In the genomic region with DNA sequence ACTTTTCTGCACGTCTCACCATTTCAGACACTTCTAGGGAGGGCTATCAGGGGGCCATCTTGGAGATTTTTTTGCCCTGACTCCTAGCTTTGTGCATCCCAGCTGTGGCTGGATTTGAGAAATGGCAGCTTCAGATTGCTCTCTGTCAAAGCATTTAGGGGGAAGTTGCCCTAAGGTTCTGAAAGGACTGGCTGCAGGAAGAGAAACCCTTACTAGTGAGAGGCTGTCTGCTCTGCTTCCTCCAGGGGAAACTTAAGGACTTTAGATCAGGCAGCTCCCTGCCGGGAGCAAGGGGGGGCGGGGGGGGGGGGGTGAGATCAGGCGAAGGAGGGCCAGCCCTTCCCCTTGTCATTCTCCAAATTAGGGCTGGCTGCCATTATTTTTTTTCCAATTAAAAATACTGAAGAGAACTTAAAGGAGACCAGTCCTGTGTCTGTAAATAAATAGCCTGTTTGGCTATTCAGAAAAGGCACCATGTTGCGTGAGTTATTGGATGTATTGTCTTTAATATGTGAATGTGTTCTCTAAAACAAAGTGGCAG, we compare ENCODE assay signal across 8 mouse cellular contexts.
DNase-seq lines count a peak whose midpoint lies in the region; ATAC-seq and TF ChIP-seq lines count a peak whose summit lies in the region.

No protein-coding gene starts in this region.

- TF ChIP-seq POLR2A in kidney, adult 2 months (IDR thresholded peaks at IDR 0.05; ENCODE audit: low read depth, low read length): no peak

- H3K9me3 ChIP-seq in forebrain, postnatal 0 days (ENCODE audit: low read length): no peaks in the 10 kb centered on the region
- no peaks in the 10 kb centered on the region for H3K9me3 ChIP-seq in kidney, postnatal 0 days (replicated peaks; ENCODE audit: low read length)

- no peaks in the 10 kb centered on the region for H3K36me3 ChIP-seq in kidney, adult 2 months (ENCODE audit: control insufficient read depth, insufficient read depth, low read length)
- no peaks in the 10 kb centered on the region for H3K36me3 ChIP-seq in forebrain, postnatal 0 days (ENCODE audit: insufficient read depth)
- H3K36me3 ChIP-seq in kidney, postnatal 0 days (ENCODE audit: insufficient read depth, low read length): no peaks in the 10 kb centered on the region

- no peak for ATAC-seq in forebrain, postnatal 0 days
- ATAC-seq in kidney, postnatal 0 days (replicated peaks; ENCODE audit: low FRiP score, low read depth): no peak
- no peak for ATAC-seq in erythroid progenitor cell, adult 5-6 weeks (replicated peaks; ENCODE audit: low FRiP score, poor library complexity, severe bottlenecking)

- no peak overlapping the region for H3K4me3 ChIP-seq in kidney, adult 2 months (ENCODE audit: insufficient read depth, low read depth, low read length)
- H3K4me3 ChIP-seq in forebrain, postnatal 0 days (ENCODE audit: low read depth, low read length): no peak overlapping the region; the same call in 1 of the 2 replicates
- peak overlapping the region; percentile 26; the same call in 1 of the 2 replicates for H3K4me3 ChIP-seq in kidney, postnatal 0 days (replicated peaks; ENCODE audit: low read depth, low read length)

- peaks cover 30% of the 10 kb centered on the region for H3K4me1 ChIP-seq in kidney, adult 2 months (ENCODE audit: control insufficient read depth, insufficient read depth, low read length)
- H3K4me1 ChIP-seq in forebrain, postnatal 0 days (ENCODE audit: insufficient read depth): peaks cover 15% of the 10 kb centered on the region
- H3K4me1 ChIP-seq in kidney, postnatal 0 days (replicated peaks; ENCODE audit: insufficient read depth, low read length): peaks cover 16% of the 10 kb centered on the region

- no peak overlapping the region for H3K9ac ChIP-seq in forebrain, postnatal 0 days
- no peak overlapping the region for H3K9ac ChIP-seq in kidney, postnatal 0 days (ENCODE audit: low read depth, low read length)

- peak overlapping the region; percentile 69; the same call in 1 of the 2 replicates for H3K4me2 ChIP-seq in forebrain, postnatal 0 days (ENCODE audit: low read depth)
- peak overlapping the region; percentile 58 for H3K4me2 ChIP-seq in kidney, postnatal 0 days (ENCODE audit: low read length)

- WGBS in kidney, adult 2 months: 15% methylated on average over 5 of the region's 5 CpGs
- 6% methylated on average over 5 of the region's 5 CpGs for WGBS in forebrain, postnatal 0 days
- 5% methylated on average over 5 of the region's 5 CpGs for WGBS in kidney, postnatal 0 days

- H3K27ac ChIP-seq in kidney, adult 2 months (ENCODE audit: insufficient read depth, low read depth, low read length): peak overlapping the region; percentile 82
- peak overlapping the region; percentile 94; the same call in 1 of the 2 replicates for H3K27ac ChIP-seq in forebrain, postnatal 0 days (ENCODE audit: low read depth, low read length)
- H3K27ac ChIP-seq in kidney, postnatal 0 days: peak overlapping the region; percentile 51

- DNase-seq in kidney, adult 2 months: peak; percentile 56
- DNase-seq in kidney, adult 18-20 months: no peak
- DNase-seq in adipocyte (ENCODE audit: low spot score): peak; percentile 43
- no peak for DNase-seq in forebrain, postnatal 0 days
- peak; percentile 83 for DNase-seq in kidney, postnatal 0 days (ENCODE audit: low spot score)
- peak; percentile 45 for DNase-seq in mesoderm, embryonic 11.5 days (ENCODE audit: low read depth, low spot score)
- DNase-seq in left cerebral cortex, adult 8-10 months (ENCODE audit: low spot score in 2 of 2): no peak

- no peaks in the 10 kb centered on the region for H3K27me3 ChIP-seq in kidney, adult 2 months (replicated peaks; ENCODE audit: control insufficient read depth, insufficient read depth, low read length)
- H3K27me3 ChIP-seq in forebrain, postnatal 0 days (ENCODE audit: insufficient read depth, low read length): no peaks in the 10 kb centered on the region
- no peaks in the 10 kb centered on the region for H3K27me3 ChIP-seq in kidney, postnatal 0 days (ENCODE audit: insufficient read depth, low read length)

- TF ChIP-seq CTCF in kidney, adult 2 months (conservative IDR thresholded peaks at IDR 0.05; ENCODE audit: insufficient read depth, insufficient read length, low read depth, low read length): no peak
- TF ChIP-seq CTCF in forebrain, postnatal 0 days (IDR thresholded peaks at IDR 0.05; ENCODE audit: low read depth): no peak
- TF ChIP-seq CTCF in kidney, postnatal 0 days (IDR thresholded peaks at IDR 0.05; ENCODE audit: low read depth): 0 out of 2 replicates have a peak, but pooled peaks have one; percentile 1

Comparison
In these comparisons a context has a peak if more than half of its experiments do, and no peak if none do; other contexts are left out.
1. DNase-seq: peak in kidney, adult 2 months (single experiment), adipocyte (single experiment), kidney, postnatal 0 days (single experiment) and mesoderm, embryonic 11.5 days (single experiment); none in kidney, adult 18-20 months (single experiment), forebrain, postnatal 0 days (single experiment) and left cerebral cortex, adult 8-10 months (0 of 2).
2. Peak in every context shown above with its lines, with median percentiles within 50 percentile points of each other: H3K27ac ChIP-seq.